Mouse (Mus musculus) stomach, postnatal 0 days (tissue): Measurements from ENCODE around the gene Fam89b.

Source experiments
- CTCF ChIP-seq: IDR thresholded peaks from 2 replicates; pipeline ENCODE4 v1.5.1; 2016; ENCODE audit warnings: antibody characterized with exemption, low read depth, mild to moderate bottlenecking, moderate library complexity
- EP300 ChIP-seq: optimal IDR thresholded peaks from 2 replicates; pipeline ENCODE3; 2016; ENCODE audit warnings: antibody characterized with exemption

GRCm38 (mm10) chr19:5749476-5749875 lies 20.0 kb upstream of the Fam89b start:
- TF ChIP-seq CTCF = no peak
- no peak for TF ChIP-seq EP300
